Comparison of ENCODE assay signal across 20 mouse cellular contexts in the genomic region with DNA sequence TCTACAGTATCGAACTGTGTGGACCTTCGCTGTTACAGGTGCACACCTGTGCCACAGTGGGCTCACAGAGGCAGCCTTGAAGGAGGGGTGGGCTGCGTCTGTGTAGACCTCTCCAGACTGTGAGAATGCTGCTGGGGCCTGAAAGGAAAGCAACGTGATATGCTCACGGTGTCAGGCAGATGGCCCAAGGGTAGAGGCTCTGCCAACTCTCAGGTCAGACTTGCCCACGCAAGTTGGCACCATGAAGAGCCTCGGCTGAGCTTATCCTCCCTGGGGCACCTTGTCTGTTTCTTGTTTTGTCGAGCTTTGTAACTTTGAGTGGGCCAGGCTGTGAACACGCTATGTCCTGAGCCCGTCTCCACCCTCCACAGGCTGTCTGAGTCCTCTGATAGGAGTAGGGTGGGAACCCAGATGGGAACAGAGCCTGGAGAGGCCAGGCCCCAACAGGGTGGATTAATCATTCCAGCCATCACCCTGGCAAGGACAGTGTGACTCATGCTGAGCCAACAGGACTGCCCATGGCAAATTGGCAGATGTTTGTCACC.
DNase-seq lines count a peak whose midpoint lies in the region; ATAC-seq lines count a peak whose summit lies in the region.
"Had no signal": no experiment of that assay in that cellular context is flagged by ENCODE, and none has a peak within 500 bp of the region (broad histone marks: within the 10 kb centered on the region; RNA-seq: fewer than 3 reads in every experiment).

No protein-coding gene starts in this region.

- H3K4me2 ChIP-seq in hindbrain, embryonic 14.5 days (replicated peaks) = no peak overlapping the region
- H3K4me2 ChIP-seq: embryonic facial prominence, embryonic 13.5 days; forebrain, embryonic 13.5 days; heart, embryonic 11.5 days; heart, embryonic 15.5 days; hindbrain, embryonic 13.5 days; intestine, embryonic 15.5 days had no signal

- DNase-seq in adrenal gland, adult 2 months = peak; percentile 13
- DNase-seq in adrenal gland, adult 8-10 months = no peak
- peak; percentile 40 to 58 for DNase-seq in cerebellum, postnatal 14 days
- no peak for DNase-seq in cerebellum, adult 9-10 months
- DNase-seq in 3134 (ENCODE audit: extremely low read depth, insufficient read length, low spot score) = peak; percentile 68
- DNase-seq in gonadal fat pad, adult 2 months (ENCODE audit: low read depth) = peak; percentile 74
- DNase-seq in hindbrain, embryonic 14.5 days (ENCODE audit: low spot score) = no peak
- DNase-seq: cerebellum, adult 18-20 months; gastrocnemius, adult 2 months; gastrocnemius, postnatal 25 days; heart, adult 18-20 months; heart, postnatal 14 days; kidney, adult 18-20 months had no signal

- H3K9ac ChIP-seq in hindbrain, embryonic 14.5 days = no peak overlapping the region
- H3K9ac ChIP-seq: embryonic facial prominence, embryonic 13.5 days; forebrain, embryonic 13.5 days; heart, embryonic 15.5 days; hindbrain, embryonic 13.5 days; intestine, embryonic 15.5 days had no signal

- no peak for ATAC-seq in hindbrain, embryonic 14.5 days (ENCODE audit: low FRiP score)
- ATAC-seq: forebrain, embryonic 13.5 days; intestine, embryonic 15.5 days had no signal

- H3K27ac ChIP-seq in hindbrain, embryonic 14.5 days = no peak overlapping the region
- H3K27ac ChIP-seq: embryonic facial prominence, embryonic 13.5 days; forebrain, embryonic 13.5 days; gastrocnemius, adult 2 months; heart, embryonic 15.5 days; hindbrain, embryonic 13.5 days; intestine, embryonic 15.5 days had no signal

- WGBS in hindbrain, embryonic 14.5 days = 89% methylated on average over 10 of the region's 10 CpGs

- no peaks in the 10 kb centered on the region for H3K9me3 ChIP-seq in hindbrain, embryonic 14.5 days (ENCODE audit: control insufficient read depth, low read length)
- H3K9me3 ChIP-seq: forebrain, embryonic 13.5 days; heart, embryonic 15.5 days; hindbrain, embryonic 13.5 days; intestine, embryonic 15.5 days had no signal

- no peaks in the 10 kb centered on the region for H3K36me3 ChIP-seq in hindbrain, embryonic 14.5 days (replicated peaks; ENCODE audit: control insufficient read depth, insufficient read depth)
- H3K36me3 ChIP-seq: embryonic facial prominence, embryonic 13.5 days; heart, embryonic 15.5 days; hindbrain, embryonic 13.5 days; intestine, embryonic 15.5 days had no signal

- H3K4me3 ChIP-seq in hindbrain, embryonic 14.5 days (replicated peaks; ENCODE audit: low read length) = no peak overlapping the region
- H3K4me3 ChIP-seq: embryonic facial prominence, embryonic 13.5 days; forebrain, embryonic 13.5 days; gastrocnemius, adult 2 months; heart, embryonic 15.5 days; hindbrain, embryonic 13.5 days; intestine, embryonic 15.5 days had no signal

- no peaks in the 10 kb centered on the region for H3K4me1 ChIP-seq in hindbrain, embryonic 14.5 days (replicated peaks; ENCODE audit: control insufficient read depth, insufficient read depth, low read length)
- H3K4me1 ChIP-seq: embryonic facial prominence, embryonic 13.5 days; heart, embryonic 15.5 days; intestine, embryonic 15.5 days had no signal

- H3K27me3 ChIP-seq in hindbrain, embryonic 14.5 days (ENCODE audit: control insufficient read depth, insufficient read depth, low read length) = no peaks in the 10 kb centered on the region
- H3K27me3 ChIP-seq: CH12.LX; embryonic facial prominence, embryonic 13.5 days; forebrain, embryonic 13.5 days; heart, embryonic 15.5 days; hindbrain, embryonic 13.5 days; intestine, embryonic 15.5 days had no signal

Comparison
In these comparisons a context has a peak if more than half of its experiments do, and no peak if none do; other contexts are left out.
1. DNase-seq: peak in adrenal gland, adult 2 months (single experiment), cerebellum, postnatal 14 days (2 of 2), 3134 (single experiment) and gonadal fat pad, adult 2 months (single experiment); none in adrenal gland, adult 8-10 months (single experiment), cerebellum, adult 9-10 months (single experiment) and hindbrain, embryonic 14.5 days (single experiment).